Mouse (Mus musculus): Measurements from ENCODE around the gene Prkce.
A peak's percentile ranks its signal among the peaks of the same experiment; 100 is the strongest.

The Prkce gene

GRCm38 (mm10) chr17:86176722-86177121, 9.1 kb downstream of the Prkce start:
- DNase-seq (ENCODE audit: low spot score) = no peak

GRCm38 (mm10) chr17:86183788-86184187, 16.2 kb downstream of the Prkce start:
- DNase-seq (ENCODE audit: low spot score) = no peak

- no peak for DNase-seq (ENCODE audit: low spot score)
Observed at GRCm38 (mm10) chr17:86184552-86185209, 17.1 kb downstream of the Prkce start.

GRCm38 (mm10) chr17:86185584-86185983, 18.0 kb downstream of the Prkce start:
- no peak for DNase-seq (ENCODE audit: low spot score)

- DNase-seq (ENCODE audit: low spot score) = no peak
Observed at GRCm38 (mm10) chr17:86187777-86188176, 20.2 kb downstream of the Prkce start.

GRCm38 (mm10) chr17:86193979-86194378, 26.4 kb downstream of the Prkce start:
- no peak for DNase-seq (ENCODE audit: low spot score)

- DNase-seq (ENCODE audit: low spot score) = no peak
Observed at GRCm38 (mm10) chr17:86194921-86195320, 27.3 kb downstream of the Prkce start.

GRCm38 (mm10) chr17:86198496-86199465, 31.2 kb downstream of the Prkce start:
- no peak for DNase-seq (ENCODE audit: low spot score)

- no peak for DNase-seq (ENCODE audit: low spot score)
Observed at GRCm38 (mm10) chr17:86201981-86202380, 34.4 kb downstream of the Prkce start.

- DNase-seq (ENCODE audit: low spot score) = no peak
Observed at GRCm38 (mm10) chr17:86202972-86203371, 35.4 kb downstream of the Prkce start.

- peak; percentile 42 for DNase-seq (ENCODE audit: low spot score)
Observed at GRCm38 (mm10) chr17:86203531-86204450, 36.2 kb downstream of the Prkce start.

GRCm38 (mm10) chr17:86206289-86206688, 38.7 kb downstream of the Prkce start:
- no peak for DNase-seq (ENCODE audit: low spot score)

GRCm38 (mm10) chr17:86208057-86208820, 40.7 kb downstream of the Prkce start:
- DNase-seq (ENCODE audit: low spot score) = no peak

GRCm38 (mm10) chr17:86208821-86209186, 41.2 kb downstream of the Prkce start:
- DNase-seq (ENCODE audit: low spot score) = no peak

GRCm38 (mm10) chr17:86209680-86210251, 42.2 kb downstream of the Prkce start:
- no peak for DNase-seq (ENCODE audit: low spot score)

GRCm38 (mm10) chr17:86212204-86212603, 44.6 kb downstream of the Prkce start:
- DNase-seq (ENCODE audit: low spot score) = no peak

GRCm38 (mm10) chr17:86214285-86214684, 46.7 kb downstream of the Prkce start:
- no peak for DNase-seq (ENCODE audit: low spot score)

GRCm38 (mm10) chr17:86214741-86215140, 47.2 kb downstream of the Prkce start:
- DNase-seq (ENCODE audit: low spot score) = no peak

GRCm38 (mm10) chr17:86215771-86216170, 48.2 kb downstream of the Prkce start:
- peak; percentile 61 for DNase-seq (ENCODE audit: low spot score)

GRCm38 (mm10) chr17:86217468-86217867, 49.9 kb downstream of the Prkce start:
- DNase-seq (ENCODE audit: low spot score) = no peak

GRCm38 (mm10) chr17:86218553-86218952, 51.0 kb downstream of the Prkce start:
- DNase-seq (ENCODE audit: low spot score) = no peak

All from lung, postnatal 25 days (tissue).